Mouse (Mus musculus): ENCODE data around the gene Acin1. TPM values are rescaled to one million over a fixed set of nuclear protein-coding genes. Genes with fewer than 3 reads are reported as not detected.

Acin1 gene
- polyA plus RNA-seq, 1 experiment from 2014 or later, result 111 TPM

DNA sequence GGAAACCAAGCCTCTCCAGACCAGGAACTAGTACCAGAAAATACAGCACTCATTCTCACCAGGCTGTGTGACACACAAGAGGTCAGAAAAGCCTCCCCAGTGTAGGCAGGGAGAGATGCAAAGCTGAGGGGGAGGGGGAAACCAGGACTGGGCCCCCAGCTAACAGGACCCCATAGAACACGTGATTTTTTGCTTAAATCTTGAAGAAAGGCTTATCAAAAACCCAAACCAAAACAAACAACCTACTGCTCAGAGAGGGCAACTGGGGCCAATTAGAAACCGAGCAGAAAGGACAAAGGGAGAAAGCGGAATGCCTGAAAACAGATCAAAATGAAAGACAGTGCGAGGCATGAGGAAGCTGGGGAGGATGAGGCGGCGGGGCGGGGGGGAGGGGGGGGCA lies 33.9 kb downstream of the Acin1 start:
- Histone ChIP-seq H3K36me3 (peaks cover 49% of the 10 kb centered on the region), H3K9ac (peak overlapping the region; percentile 52; the same call in 1 of the 2 replicates), H3K9me3 (no peaks in the 10 kb centered on the region), H3K4me2 (peak overlapping the region; percentile 60), H3K27me3 (replicated peaks) (no peaks in the 10 kb centered on the region), H3K4me3 (replicated peaks) (peak overlapping the region; percentile 65), H3K27ac (peak overlapping the region; percentile 80; the same call in 1 of the 2 replicates), H3K4me1 (peaks cover 14% of the 10 kb centered on the region)
- no peak for ATAC-seq (ENCODE audit: insufficient read depth, low FRiP score, low read depth)
- under 1% methylated on average over 7 of the region's 7 CpGs for WGBS

DNA sequence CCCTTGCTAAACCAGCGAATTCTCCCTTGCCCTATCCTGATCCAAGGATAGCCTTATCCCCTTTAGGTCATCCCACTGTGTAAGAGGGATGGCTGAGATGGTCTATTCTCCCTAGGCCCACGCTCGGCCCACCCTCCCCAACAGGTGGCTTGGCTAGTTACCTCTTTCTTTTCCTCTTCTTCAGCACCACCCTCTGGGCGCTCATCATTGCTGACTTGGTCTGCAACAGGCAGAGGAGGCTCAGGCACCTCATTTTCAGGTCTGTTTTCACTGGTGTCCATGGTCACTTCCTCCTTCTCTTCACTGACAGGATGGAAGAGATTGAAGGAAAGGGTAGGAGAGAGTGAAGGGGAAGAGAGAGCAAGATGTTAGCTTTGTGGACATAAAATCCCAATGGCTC lies 35.2 kb downstream of the Acin1 start:
- Histone ChIP-seq H3K4me3 (replicated peaks) (no peak overlapping the region), H3K4me2 (no peak overlapping the region), H3K27ac (peak overlapping the region; percentile 41), H3K4me1 (peaks cover 14% of the 10 kb centered on the region), H3K27me3 (replicated peaks) (no peaks in the 10 kb centered on the region), H3K9ac (no peak overlapping the region), H3K9me3 (no peaks in the 10 kb centered on the region), H3K36me3 (peaks cover 50% of the 10 kb centered on the region)
- no peak for ATAC-seq (ENCODE audit: insufficient read depth, low FRiP score, low read depth)
- WGBS, result 75% methylated on average over 4 of the region's 4 CpGs

DNA sequence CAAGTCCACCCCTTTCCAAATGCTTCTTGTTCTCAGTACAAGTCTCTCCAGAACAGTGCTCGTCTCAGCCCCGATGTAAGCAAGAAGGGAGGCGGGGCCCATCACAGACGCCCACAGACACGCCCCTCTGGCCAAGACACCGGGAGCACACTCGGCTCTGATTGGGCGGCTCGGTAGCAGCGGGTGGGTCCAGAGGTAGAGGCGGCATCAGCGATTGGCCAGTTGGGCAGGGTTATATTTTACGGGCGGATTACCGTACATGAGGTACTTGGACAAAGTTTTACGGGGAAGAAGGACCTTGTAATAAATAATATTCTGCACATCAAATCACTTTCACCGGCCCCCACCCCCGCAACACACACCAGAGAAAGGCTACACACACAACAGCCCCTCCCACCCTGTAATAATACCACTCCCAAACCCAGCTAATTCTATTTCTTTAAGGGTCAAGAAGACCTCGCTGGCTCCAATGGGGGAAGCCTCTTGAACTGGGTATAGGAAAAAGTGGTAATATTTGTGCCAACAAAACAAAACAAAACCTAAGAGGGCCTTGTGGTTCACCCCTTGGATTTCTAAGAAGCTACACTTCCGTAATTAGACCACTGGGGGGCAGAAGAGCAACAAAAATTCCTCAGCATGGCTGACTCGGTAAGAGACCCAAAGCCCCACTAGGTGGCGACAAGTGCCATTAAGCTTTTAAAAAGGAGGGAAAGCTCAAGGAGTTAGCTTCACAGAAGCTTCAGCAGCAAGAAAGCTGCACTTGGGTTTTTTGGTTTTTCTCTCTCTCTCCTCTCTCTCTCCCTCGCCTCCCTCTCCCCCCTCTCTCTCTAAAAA lies 35.9 kb downstream of the Acin1 start:
- no peaks in the 10 kb centered on the region for H3K27me3 ChIP-seq (replicated peaks)
- no peak overlapping the region for H3K9ac ChIP-seq
- no peaks in the 10 kb centered on the region for H3K9me3 ChIP-seq
- 56% methylated on average over 23 of the region's 23 CpGs for WGBS
- H3K4me2 ChIP-seq, result no peak overlapping the region
- H3K4me1 ChIP-seq, result peaks cover 14% of the 10 kb centered on the region
- H3K27ac ChIP-seq, result peak overlapping the region; percentile 41; the same call in 1 of the 2 replicates
- peak; percentile 53; the same call in 1 of the 2 replicates for ATAC-seq (ENCODE audit: insufficient read depth, low FRiP score, low read depth)
- H3K36me3 ChIP-seq, result peaks cover 50% of the 10 kb centered on the region
- H3K4me3 ChIP-seq (replicated peaks), result no peak overlapping the region

DNA sequence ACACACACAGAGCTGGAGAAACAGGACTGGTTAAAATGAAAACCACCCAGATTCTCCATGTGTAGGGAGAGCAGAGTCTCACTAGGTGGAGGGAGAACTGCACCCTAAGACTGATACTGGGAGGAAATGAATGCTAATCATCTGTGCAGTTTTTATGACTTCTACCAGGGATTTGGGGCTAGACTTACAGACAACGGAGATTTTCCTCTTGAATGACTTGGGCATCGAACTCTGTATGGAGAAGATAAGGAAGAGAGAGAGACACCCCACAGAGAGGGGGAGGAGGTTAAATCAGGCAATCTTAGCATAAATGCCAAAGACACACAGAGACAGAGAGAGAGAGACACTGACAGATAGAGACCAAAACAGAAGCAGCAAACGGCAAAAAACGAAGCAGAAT lies 38.8 kb downstream of the Acin1 start:
- no peaks in the 10 kb centered on the region for H3K9me3 ChIP-seq
- H3K36me3 ChIP-seq, result peaks cover 73% of the 10 kb centered on the region
- H3K27me3 ChIP-seq (replicated peaks), result no peaks in the 10 kb centered on the region
- H3K9ac ChIP-seq, result no peak overlapping the region
- no peak overlapping the region for H3K27ac ChIP-seq
- ATAC-seq (ENCODE audit: insufficient read depth, low FRiP score, low read depth), result no peak
- 79% methylated on average over 4 of the region's 4 CpGs for WGBS
- H3K4me1 ChIP-seq, result peaks cover 7% of the 10 kb centered on the region
- H3K4me2 ChIP-seq, result no peak overlapping the region
- no peak overlapping the region for H3K4me3 ChIP-seq (replicated peaks)

DNA sequence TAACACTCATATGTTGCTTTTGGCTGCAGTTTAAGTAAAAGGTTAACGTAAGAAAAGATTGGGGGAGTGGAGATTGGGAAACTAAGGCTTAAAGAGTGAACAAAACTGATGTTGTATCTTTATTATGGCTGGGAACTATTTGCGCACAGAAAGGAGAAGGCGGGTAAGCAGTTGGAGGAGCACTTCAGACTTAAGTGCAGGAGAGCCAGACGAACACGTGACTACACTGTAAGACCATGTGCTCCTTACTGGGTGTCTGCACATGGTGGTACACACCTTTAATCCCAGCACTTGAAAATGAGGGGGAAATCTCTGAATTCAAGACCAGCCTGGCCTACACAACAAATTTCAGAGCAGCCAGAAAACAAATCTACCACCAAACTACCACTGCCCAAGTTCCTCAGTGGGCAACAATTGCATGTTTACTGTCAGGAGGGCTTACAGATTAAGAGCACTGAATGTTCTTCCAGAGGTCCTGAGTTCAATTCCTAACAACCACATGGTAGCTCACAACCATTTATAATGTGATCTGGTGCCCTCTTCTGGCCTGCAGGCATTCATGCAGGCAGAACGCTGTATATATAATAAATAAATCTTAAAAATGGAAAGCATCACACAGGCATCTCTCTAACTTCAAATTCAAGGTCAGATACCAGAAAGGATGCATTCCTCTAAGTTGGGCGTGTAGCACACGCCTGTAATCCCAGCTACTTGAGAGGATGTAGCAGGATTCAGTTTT lies 39.7 kb downstream of the Acin1 start:
- no peaks in the 10 kb centered on the region for H3K27me3 ChIP-seq (replicated peaks)
- peaks cover 4% of the 10 kb centered on the region; the same call in 1 of the 2 replicates for H3K4me1 ChIP-seq
- no peak for ATAC-seq (ENCODE audit: insufficient read depth, low FRiP score, low read depth)
- no peak overlapping the region for H3K27ac ChIP-seq
- H3K9me3 ChIP-seq, result no peaks in the 10 kb centered on the region
- peaks cover 81% of the 10 kb centered on the region for H3K36me3 ChIP-seq
- H3K4me3 ChIP-seq (replicated peaks), result no peak overlapping the region
- H3K9ac ChIP-seq, result no peak overlapping the region
- no peak overlapping the region for H3K4me2 ChIP-seq
- WGBS, result 90% methylated on average over 8 of the region's 8 CpGs

DNA sequence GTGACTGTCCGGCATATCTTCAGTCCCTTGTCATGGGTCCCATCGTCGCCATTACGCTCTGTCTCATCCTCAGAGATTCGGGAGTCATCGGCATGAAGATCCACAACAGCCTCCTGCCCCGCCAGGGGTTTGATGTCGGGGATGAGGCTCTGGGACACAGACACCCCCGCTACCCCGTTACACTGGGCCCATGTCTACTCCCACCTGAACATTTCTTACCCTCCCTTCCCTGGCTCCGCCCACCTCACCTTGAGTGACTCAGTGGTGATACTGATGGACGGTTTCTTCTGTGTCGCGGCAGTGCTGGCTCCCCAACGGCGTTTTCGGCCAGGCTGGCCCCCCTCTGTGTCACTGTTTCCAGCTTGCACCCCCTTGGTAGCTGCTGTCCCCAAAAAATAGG lies 40.3 kb downstream of the Acin1 start:
- Histone ChIP-seq H3K9me3 (no peaks in the 10 kb centered on the region), H3K27me3 (replicated peaks) (no peaks in the 10 kb centered on the region), H3K27ac (no peak overlapping the region), H3K36me3 (peaks cover 78% of the 10 kb centered on the region), H3K4me1 (peaks cover 4% of the 10 kb centered on the region; the same call in 1 of the 2 replicates), H3K4me2 (no peak overlapping the region), H3K4me3 (replicated peaks) (no peak overlapping the region), H3K9ac (no peak overlapping the region)
- WGBS, result 94% methylated on average over 17 of the region's 17 CpGs
- ATAC-seq (ENCODE audit: insufficient read depth, low FRiP score, low read depth), result no peak

DNA sequence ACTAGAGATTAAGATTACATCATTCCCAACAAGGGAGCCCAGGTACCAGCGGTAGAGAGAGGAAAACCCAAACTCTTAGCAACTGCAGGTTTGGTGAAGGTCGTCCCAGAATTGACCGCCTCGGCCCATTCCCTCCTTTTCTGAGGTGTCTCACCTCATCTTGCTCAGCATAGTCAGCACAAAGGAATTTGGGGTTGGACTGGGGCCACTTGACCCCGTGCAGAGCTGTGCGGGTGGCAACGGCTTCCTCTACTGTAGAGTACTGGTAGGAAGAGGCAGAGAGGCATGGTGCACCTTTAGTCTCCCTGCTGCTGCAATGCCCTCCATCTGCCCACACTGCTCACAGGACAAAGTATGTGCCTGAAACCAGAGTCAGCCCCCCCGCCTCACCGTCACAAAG lies 42.4 kb downstream of the Acin1 start:
- 86% methylated on average over 9 of the region's 9 CpGs for whole genome bisulfite sequencing
- H3K9ac ChIP-seq, result no peak overlapping the region
- H3K4me2 ChIP-seq, result no peak overlapping the region
- no peak overlapping the region for H3K27ac ChIP-seq
- peaks cover 62% of the 10 kb centered on the region for H3K36me3 ChIP-seq
- H3K9me3 ChIP-seq, result no peaks in the 10 kb centered on the region
- no peaks in the 10 kb centered on the region for H3K27me3 ChIP-seq (replicated peaks)
- peaks cover 2% of the 10 kb centered on the region; the same call in 1 of the 2 replicates for H3K4me1 ChIP-seq
- no peak for ATAC-seq (ENCODE audit: insufficient read depth, low FRiP score, low read depth)
- no peak overlapping the region for H3K4me3 ChIP-seq (replicated peaks)

DNA sequence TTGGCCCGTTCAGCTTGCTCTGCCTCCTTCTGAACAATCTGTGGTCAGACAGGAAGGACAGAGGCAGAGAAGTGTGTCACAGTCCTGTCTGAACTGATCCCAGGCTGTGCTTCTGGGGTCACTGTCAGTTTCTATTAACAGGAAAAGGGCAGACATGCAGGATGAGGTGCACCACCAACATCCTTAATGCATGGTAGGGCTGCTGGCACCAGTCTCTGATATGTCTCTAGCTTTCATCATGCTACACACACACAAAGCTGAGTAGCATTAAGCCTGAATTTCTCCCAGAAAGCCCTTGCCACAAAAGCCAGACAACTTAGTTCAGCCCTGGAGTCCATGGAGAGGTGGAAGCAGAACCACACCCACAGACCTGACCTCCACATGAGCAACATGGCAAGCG lies 43.7 kb downstream of the Acin1 start:
- 79% methylated on average over 2 of the region's 2 CpGs for WGBS
- Histone ChIP-seq H3K9me3 (no peaks in the 10 kb centered on the region), H3K4me2 (no peak overlapping the region), H3K4me1 (peaks cover 2% of the 10 kb centered on the region; the same call in 1 of the 2 replicates), H3K27me3 (replicated peaks) (no peaks in the 10 kb centered on the region), H3K36me3 (peaks cover 52% of the 10 kb centered on the region), H3K27ac (no peak overlapping the region), H3K4me3 (replicated peaks) (no peak overlapping the region), H3K9ac (no peak overlapping the region)
- ATAC-seq (ENCODE audit: insufficient read depth, low FRiP score, low read depth), result no peak

DNA sequence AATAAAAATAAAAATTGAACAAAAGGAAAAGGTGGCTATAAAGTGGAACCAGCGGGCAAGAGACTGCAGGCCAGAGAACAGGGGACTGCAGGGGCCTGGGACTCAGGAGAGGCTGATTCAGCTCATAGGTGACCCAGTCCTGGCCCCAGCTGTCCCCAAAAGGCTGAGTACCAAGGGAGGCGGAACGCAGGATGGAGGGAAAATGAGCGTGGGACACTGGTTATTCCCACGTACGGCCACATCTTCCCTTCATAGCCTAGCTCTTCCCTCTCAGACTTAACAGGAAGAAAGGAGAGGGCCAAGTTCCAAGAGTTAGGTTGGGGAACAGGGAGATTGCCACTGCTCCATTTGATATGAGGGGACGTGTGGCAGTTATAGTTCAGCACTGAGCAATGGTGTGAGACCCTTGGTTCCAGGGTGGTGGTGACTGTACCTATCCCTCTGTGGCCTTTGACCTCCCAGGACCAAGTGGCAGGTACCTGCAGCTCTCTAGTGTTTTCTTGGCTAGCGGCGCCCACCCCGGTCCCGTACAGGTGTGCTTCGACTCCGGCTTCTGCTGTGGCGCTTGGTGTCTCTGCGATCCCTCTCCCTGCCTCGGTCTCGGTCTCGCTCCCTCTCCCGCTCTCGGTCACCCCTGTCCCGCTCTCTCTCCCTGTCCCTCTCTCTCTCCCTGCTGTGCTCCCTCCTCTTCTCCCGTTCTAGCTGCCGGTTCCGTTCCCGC lies 44.3 kb downstream of the Acin1 start:
- H3K4me2 ChIP-seq, result no peak overlapping the region
- H3K4me3 ChIP-seq (replicated peaks), result no peak overlapping the region
- peaks cover 47% of the 10 kb centered on the region for H3K36me3 ChIP-seq
- H3K27me3 ChIP-seq (replicated peaks), result no peaks in the 10 kb centered on the region
- H3K9me3 ChIP-seq, result no peaks in the 10 kb centered on the region
- 80% methylated on average over 25 of the region's 25 CpGs for WGBS
- H3K9ac ChIP-seq, result no peak overlapping the region
- H3K4me1 ChIP-seq, result peaks cover 2% of the 10 kb centered on the region; the same call in 1 of the 2 replicates
- H3K27ac ChIP-seq, result no peak overlapping the region
- no peak for ATAC-seq (ENCODE audit: insufficient read depth, low FRiP score, low read depth)

DNA sequence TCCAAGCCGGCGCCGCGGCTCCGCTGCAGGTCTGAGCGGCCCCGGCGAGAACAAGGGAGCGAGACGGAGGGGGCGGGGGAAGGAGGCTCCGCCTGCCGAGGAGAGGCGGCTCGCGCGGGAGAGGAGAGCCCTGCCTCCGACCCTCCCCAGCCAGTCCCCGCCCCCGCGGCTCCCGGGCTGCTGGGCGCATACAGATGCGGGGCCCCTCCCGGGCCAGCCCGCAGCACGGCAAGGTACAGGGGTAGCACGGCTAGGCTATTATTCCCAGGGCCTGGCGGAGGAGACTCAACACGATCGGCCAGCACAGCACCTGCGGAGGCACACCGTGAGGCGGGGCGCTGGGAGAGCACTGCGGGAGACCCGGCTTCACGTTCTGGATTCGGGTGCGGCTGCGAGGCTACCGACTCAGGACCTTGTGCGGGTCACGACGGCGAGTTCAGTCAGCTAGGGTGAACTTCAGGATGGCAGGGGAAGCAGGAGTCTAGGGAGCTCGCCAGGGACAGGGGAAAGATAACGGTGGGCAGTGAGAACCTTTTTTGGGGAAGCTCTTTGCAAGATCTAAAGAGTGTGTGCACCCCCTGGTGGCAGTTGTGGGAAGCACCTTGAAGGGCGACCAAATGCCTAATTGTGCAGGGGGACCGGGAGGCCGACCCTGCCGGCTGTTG lies 45.3 kb downstream of the Acin1 start, which contains the start of gene Cdh24:
Cdh24 (minus strand) TSS at position 60 of the 665 bp plus-strand sequence.
- Histone ChIP-seq H3K4me3 (replicated peaks) (peak within 1 kb of the TSS; percentile 76), H3K27me3 (replicated peaks) (no peaks in the 10 kb centered on the region), H3K9me3 (no peaks in the 10 kb centered on the region), H3K36me3 (peaks cover 42% of the 10 kb centered on the region), H3K4me2 (peak within 1 kb of the TSS; percentile 100), H3K4me1 (peaks cover 2% of the 10 kb centered on the region; the same call in 1 of the 2 replicates), H3K27ac (peak within 1 kb of the TSS; percentile 85), H3K9ac (peak within 1 kb of the TSS; percentile 84)
- peak; percentile 91 for ATAC-seq (ENCODE audit: insufficient read depth, low FRiP score, low read depth)
- WGBS, result under 1% methylated on average over 44 of the region's 52 CpGs

DNA sequence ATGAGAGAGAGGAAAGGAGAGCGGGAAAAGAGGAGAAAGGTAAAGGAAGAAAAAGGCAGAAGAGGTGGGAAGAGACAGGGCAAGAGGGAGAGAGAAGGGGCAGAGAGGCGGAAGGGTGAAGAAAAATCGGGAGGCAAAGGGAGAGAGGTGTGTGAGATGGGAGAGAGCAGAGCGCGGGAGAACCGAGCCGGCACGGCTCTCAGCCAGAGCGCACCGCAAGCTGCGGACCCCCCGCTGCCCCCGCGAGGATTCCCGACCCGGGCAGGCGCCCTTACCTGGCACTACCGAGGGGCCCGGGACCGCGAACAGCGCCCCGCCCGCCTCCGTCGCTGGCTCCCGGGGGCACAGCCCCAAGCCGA lies 45.8 kb downstream of the Acin1 start, which contains the start of gene Gm17606:
Gm17606 (plus strand) TSS at position 7 of the 359 bp plus-strand sequence.
- peak within 1 kb of the TSS; percentile 100 for H3K4me2 ChIP-seq
- H3K27ac ChIP-seq, result peak within 1 kb of the TSS; percentile 85
- H3K36me3 ChIP-seq, result peaks cover 38% of the 10 kb centered on the region
- peak; percentile 25 for ATAC-seq (ENCODE audit: insufficient read depth, low FRiP score, low read depth)
- H3K9me3 ChIP-seq, result no peaks in the 10 kb centered on the region
- H3K27me3 ChIP-seq (replicated peaks), result no peaks in the 10 kb centered on the region
- H3K9ac ChIP-seq, result peak within 1 kb of the TSS; percentile 84
- WGBS, result under 1% methylated on average over 23 of the region's 28 CpGs
- peaks cover 2% of the 10 kb centered on the region; the same call in 1 of the 2 replicates for H3K4me1 ChIP-seq
- peak within 1 kb of the TSS; percentile 76 for H3K4me3 ChIP-seq (replicated peaks)

All from stomach, embryonic 15.5 days (tissue).